Mouse (Mus musculus): Measurements from ENCODE around the gene Rtl8a. TPM values are rescaled to one million over a fixed set of nuclear protein-coding genes. Genes with fewer than 3 reads are reported as not detected.
"Not testable (repeated sequence)": the region's sequence is repeated elsewhere in the genome, so short reads cannot be mapped to it uniquely, and the experiment has no call there.

Gene Rtl8a
- polyA plus RNA-seq, 1 experiment from 2014 or later = 254 TPM

GRCm38 (mm10) chrX:53652917-53653316, 9.4 kb upstream of the Rtl8a start:
- H3K4me1 ChIP-seq (replicated peaks; ENCODE audit: control insufficient read depth, insufficient read depth, low read length); H3K4me2 ChIP-seq (replicated peaks); H3K27ac ChIP-seq; H3K36me3 ChIP-seq (replicated peaks; ENCODE audit: control insufficient read depth, insufficient read depth); DNase-seq (ENCODE audit: low spot score); H3K9me3 ChIP-seq (ENCODE audit: control insufficient read depth, low read length); H3K9ac ChIP-seq; ATAC-seq (ENCODE audit: low FRiP score); H3K27me3 ChIP-seq (ENCODE audit: control insufficient read depth, insufficient read depth, low read length); H3K4me3 ChIP-seq (replicated peaks; ENCODE audit: low read length): not testable (repeated sequence)
- WGBS = 72% methylated on average over 4 of the region's 4 CpGs

- H3K9ac ChIP-seq = no peak overlapping the region
- H3K4me3 ChIP-seq (replicated peaks; ENCODE audit: low read length) = no peak overlapping the region
- H3K27ac ChIP-seq = no peak overlapping the region
- no peaks in the 10 kb centered on the region; the same call in 1 of the 2 replicates for H3K4me1 ChIP-seq (replicated peaks; ENCODE audit: control insufficient read depth, insufficient read depth, low read length)
- no peaks in the 10 kb centered on the region for H3K27me3 ChIP-seq (ENCODE audit: control insufficient read depth, insufficient read depth, low read length)
- H3K36me3 ChIP-seq (replicated peaks; ENCODE audit: control insufficient read depth, insufficient read depth) = no peaks in the 10 kb centered on the region
- whole genome bisulfite sequencing = 84% methylated on average over 6 of the region's 6 CpGs
- H3K9me3 ChIP-seq (ENCODE audit: control insufficient read depth, low read length) = no peaks in the 10 kb centered on the region
- DNase-seq (ENCODE audit: low spot score) (no peak), ATAC-seq (ENCODE audit: low FRiP score) (no peak)
- no peak overlapping the region for H3K4me2 ChIP-seq (replicated peaks)
These were observed 2.4 kb upstream of the Rtl8a start for GRCm38 (mm10) chrX:53645885-53646284.

- peak overlapping the region; percentile 23 for H3K4me3 ChIP-seq (replicated peaks; ENCODE audit: low read length)
- H3K4me1 ChIP-seq (replicated peaks; ENCODE audit: control insufficient read depth, insufficient read depth, low read length); ATAC-seq (ENCODE audit: low FRiP score); H3K9me3 ChIP-seq (ENCODE audit: control insufficient read depth, low read length); H3K27me3 ChIP-seq (ENCODE audit: control insufficient read depth, insufficient read depth, low read length); H3K27ac ChIP-seq; DNase-seq (ENCODE audit: low spot score); H3K36me3 ChIP-seq (replicated peaks; ENCODE audit: control insufficient read depth, insufficient read depth): not testable (repeated sequence)
- H3K4me2 ChIP-seq (replicated peaks) = peak overlapping the region; percentile 50
- WGBS = 51% methylated on average over 3 of the region's 4 CpGs
- H3K9ac ChIP-seq = 0 out of 2 replicates have a peak overlapping the region, but pooled peaks have one; percentile 31
These were observed 890 bp downstream of the Rtl8a start for GRCm38 (mm10) chrX:53642604-53642979.

DNA sequence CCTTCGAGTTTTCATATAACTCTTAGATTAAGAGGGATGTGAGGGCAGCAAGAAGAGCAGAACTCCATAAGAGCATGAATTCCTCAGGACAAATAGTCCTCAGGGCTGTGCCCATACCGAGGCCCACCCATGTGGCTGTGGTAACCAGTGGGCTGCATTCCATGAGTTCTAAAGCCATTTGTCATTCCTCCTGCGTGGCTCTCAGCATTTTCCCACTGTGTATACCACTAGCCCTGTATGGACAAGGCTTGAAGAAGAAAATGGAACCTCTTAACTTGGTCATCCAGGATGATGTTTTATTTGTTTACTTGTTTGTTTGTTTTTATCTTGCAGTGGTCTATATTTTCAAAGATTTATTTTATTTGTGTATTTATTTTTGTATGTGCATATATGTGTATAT, 5.4 kb downstream of the Rtl8a start:
- H3K4me1 ChIP-seq (replicated peaks; ENCODE audit: control insufficient read depth, insufficient read depth, low read length); H3K4me3 ChIP-seq (replicated peaks; ENCODE audit: low read length); ATAC-seq (ENCODE audit: low FRiP score); H3K4me2 ChIP-seq (replicated peaks); H3K27me3 ChIP-seq (ENCODE audit: control insufficient read depth, insufficient read depth, low read length); H3K27ac ChIP-seq; H3K9ac ChIP-seq; H3K9me3 ChIP-seq (ENCODE audit: control insufficient read depth, low read length); DNase-seq (ENCODE audit: low spot score); H3K36me3 ChIP-seq (replicated peaks; ENCODE audit: control insufficient read depth, insufficient read depth): not testable (repeated sequence)
- WGBS = 48% methylated on average over 3 of the region's 3 CpGs

GRCm38 (mm10) chrX:53611395-53611794, 32.1 kb downstream of the Rtl8a start:
- H3K4me1 ChIP-seq (replicated peaks; ENCODE audit: control insufficient read depth, insufficient read depth, low read length); H3K27ac ChIP-seq; H3K36me3 ChIP-seq (replicated peaks; ENCODE audit: control insufficient read depth, insufficient read depth); H3K4me2 ChIP-seq (replicated peaks); H3K27me3 ChIP-seq (ENCODE audit: control insufficient read depth, insufficient read depth, low read length); DNase-seq (ENCODE audit: low spot score); H3K9ac ChIP-seq; H3K4me3 ChIP-seq (replicated peaks; ENCODE audit: low read length); ATAC-seq (ENCODE audit: low FRiP score); H3K9me3 ChIP-seq (ENCODE audit: control insufficient read depth, low read length): not testable (repeated sequence)

- H3K9ac ChIP-seq = no peak overlapping the region
- H3K27ac ChIP-seq = no peak overlapping the region
- H3K4me1 ChIP-seq (replicated peaks; ENCODE audit: control insufficient read depth, insufficient read depth, low read length) = no peaks in the 10 kb centered on the region
- no peak for ATAC-seq (ENCODE audit: low FRiP score)
- H3K9me3 ChIP-seq (ENCODE audit: control insufficient read depth, low read length) = no peaks in the 10 kb centered on the region
- DNase-seq (ENCODE audit: low spot score) = peak; percentile 82
- 3% methylated on average over 3 of the region's 3 CpGs for WGBS
- 0 out of 2 replicates have a peak overlapping the region, but pooled peaks have one; percentile 6 for H3K4me2 ChIP-seq (replicated peaks)
- H3K4me3 ChIP-seq (replicated peaks; ENCODE audit: low read length) = no peak overlapping the region
- no peaks in the 10 kb centered on the region for H3K27me3 ChIP-seq (ENCODE audit: control insufficient read depth, insufficient read depth, low read length)
- no peaks in the 10 kb centered on the region for H3K36me3 ChIP-seq (replicated peaks; ENCODE audit: control insufficient read depth, insufficient read depth)
These were observed 32.9 kb downstream of the Rtl8a start for GRCm38 (mm10) chrX:53610571-53610970.

GRCm38 (mm10) chrX:53608879-53609278, 34.6 kb downstream of the Rtl8a start, which contains the start of gene Gm14597:
Gm14597 (minus strand) TSS chrX:53608979.
- WGBS = 49% methylated on average over 3 of the region's 4 CpGs

DNA sequence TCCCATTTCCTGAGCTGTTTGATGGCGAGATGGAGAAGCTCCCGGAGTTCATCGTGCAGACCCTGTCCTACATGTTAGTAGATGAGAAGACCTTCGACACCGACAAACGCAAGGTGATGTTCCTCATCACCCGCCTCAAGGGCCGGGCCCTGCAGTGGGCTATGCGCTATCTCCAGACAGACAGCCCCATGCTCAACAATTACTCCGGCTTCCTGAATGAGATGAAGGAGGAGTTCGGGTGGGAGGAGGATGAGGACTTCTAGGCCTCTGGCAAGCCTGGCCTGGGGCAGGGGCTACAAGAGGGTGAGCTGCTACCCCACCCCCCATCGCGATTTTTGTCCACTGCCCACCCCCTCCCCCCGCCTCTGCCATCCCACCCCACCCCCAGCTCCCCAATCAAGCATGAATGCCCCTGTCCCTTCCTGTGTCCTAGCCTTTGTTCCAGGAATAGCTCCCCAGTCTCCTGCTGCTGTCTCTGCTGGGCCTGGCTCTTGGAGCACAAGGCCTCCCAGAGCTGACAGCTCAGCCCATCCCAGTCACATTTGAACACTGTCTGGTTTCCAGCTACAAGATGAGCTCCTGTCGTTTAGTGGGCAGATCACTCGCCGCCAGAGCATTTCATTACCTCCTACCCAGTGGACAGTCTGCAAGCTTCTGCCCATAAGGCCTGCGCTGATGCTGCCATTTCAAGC, 35.2 kb downstream of the Rtl8a start:
- Histone ChIP-seq H3K9ac (peak overlapping the region; percentile 79), H3K4me1 (replicated peaks; ENCODE audit: control insufficient read depth, insufficient read depth, low read length) (no peaks in the 10 kb centered on the region), H3K9me3 (ENCODE audit: control insufficient read depth, low read length) (no peaks in the 10 kb centered on the region), H3K27ac (peak overlapping the region; percentile 83), H3K4me2 (replicated peaks) (peak overlapping the region; percentile 52), H3K27me3 (ENCODE audit: control insufficient read depth, insufficient read depth, low read length) (no peaks in the 10 kb centered on the region), H3K36me3 (replicated peaks; ENCODE audit: control insufficient read depth, insufficient read depth) (no peaks in the 10 kb centered on the region), H3K4me3 (replicated peaks; ENCODE audit: low read length) (peak overlapping the region; percentile 51)
- DNase-seq (ENCODE audit: low spot score) = no peak
- WGBS = 32% methylated on average over 14 of the region's 18 CpGs
- peak; percentile 59 for ATAC-seq (ENCODE audit: low FRiP score)

More at GRCm38 (mm10) chrX:53608879-53609278, 34.6 kb downstream of the Rtl8a start, which contains the start of gene Gm14597:
- ATAC-seq (ENCODE audit: low FRiP score); H3K9me3 ChIP-seq (ENCODE audit: control insufficient read depth, low read length); H3K4me1 ChIP-seq (replicated peaks; ENCODE audit: control insufficient read depth, insufficient read depth, low read length); H3K36me3 ChIP-seq (replicated peaks; ENCODE audit: control insufficient read depth, insufficient read depth); H3K27me3 ChIP-seq (ENCODE audit: control insufficient read depth, insufficient read depth, low read length); DNase-seq (ENCODE audit: low spot score): not testable (repeated sequence)
- Histone ChIP-seq H3K4me3 (replicated peaks; ENCODE audit: low read length) (peak within 1 kb of the TSS; percentile 51), H3K4me2 (replicated peaks) (peak within 1 kb of the TSS; percentile 52), H3K27ac (peak within 1 kb of the TSS; percentile 83), H3K9ac (peak within 1 kb of the TSS; percentile 79)

GRCm38 (mm10) chrX:53607242-53608121, 36.0 kb downstream of the Rtl8a start, which contains the start of gene Rtl8c:
Rtl8c (plus strand) TSS chrX:53608032.
- H3K4me3 ChIP-seq (replicated peaks; ENCODE audit: low read length) = peak within 1 kb of the TSS; percentile 51
- H3K4me2 ChIP-seq (replicated peaks) = peak within 1 kb of the TSS; percentile 52
- H3K9ac ChIP-seq = peak within 1 kb of the TSS; percentile 79
- no peaks in the 10 kb centered on the region for H3K9me3 ChIP-seq (ENCODE audit: control insufficient read depth, low read length)
- ATAC-seq (ENCODE audit: low FRiP score) = peak; percentile 97
- DNase-seq (ENCODE audit: low spot score) = peak; percentile 74
- H3K27ac ChIP-seq = peak within 1 kb of the TSS; percentile 83
- WGBS = 28% methylated on average over 19 of the region's 20 CpGs
- no peaks in the 10 kb centered on the region for H3K36me3 ChIP-seq (replicated peaks; ENCODE audit: control insufficient read depth, insufficient read depth)
- H3K27me3 ChIP-seq (ENCODE audit: control insufficient read depth, insufficient read depth, low read length) = no peaks in the 10 kb centered on the region
- no peaks in the 10 kb centered on the region for H3K4me1 ChIP-seq (replicated peaks; ENCODE audit: control insufficient read depth, insufficient read depth, low read length)

Measured in hindbrain, embryonic 14.5 days (tissue).